Mouse (Mus musculus) inflammation-experienced regulatory T-cells, adult 16 weeks (primary cell): ENCODE data around the gene Rag1. TPM values are rescaled to one million over a fixed set of nuclear protein-coding genes. Genes with fewer than 3 reads are reported as not detected.

Experiments
- polyA plus RNA-seq: library from polyadenylated mRNA; unstranded; fragments of 100-300 nt; shearing (Covaris generic); gene quantifications from one replicate; pipeline ENCODE4 v1.2.1, GENCODE M21; 2017

Gene Rag1
- not detected for polyA plus RNA-seq

GRCm38 (mm10) chr2:101649114-101649671 is at the start of gene Rag1, which contains the start of gene B230118H07Rik:
TSS of gene Rag1 (minus strand) at chr2:101649501.
TSS of gene B230118H07Rik (minus strand) at chr2:101649532.

GRCm38 (mm10) chr2:101678236-101679021 is 29.1 kb upstream of the Rag1 start, which contains the start of gene Traf6:
TSS of gene Traf6 (plus strand) at chr2:101678429.

GRCm38 (mm10) chr2:101624526-101624925 is 24.8 kb downstream of the Rag1 start, which contains the start of gene Rag2:
TSS of gene Rag2 (plus strand) at chr2:101624718.

Other genes starting within 250 kb of the Rag1 start
- not detected for gene Rag2, start 24.8 kb downstream of the Rag1 start, polyA plus RNA-seq
- 1.5 TPM for gene B230118H07Rik, start within 50 bp of the Rag1 start, polyA plus RNA-seq
- gene Traf6, start 28.9 kb upstream of the Rag1 start, polyA plus RNA-seq = 31.5 TPM
- gene Prr5l, start 233.5 kb upstream of the Rag1 start, polyA plus RNA-seq = 1.9 TPM
- gene Commd9, start 236.7 kb upstream of the Rag1 start, polyA plus RNA-seq = 25.7 TPM